Mouse (Mus musculus) MEL (cell line): Measurements from ENCODE around the gene Hcn3. TPM values are rescaled to one million over a fixed set of nuclear protein-coding genes. Genes with fewer than 3 reads are reported as not detected.

Experiments
- DNase-seq: peaks from one replicate; pipeline ENCODE4 v3.0.0; 2011; ENCODE audit warnings: low read depth, low spot score
- H3K27ac ChIP-seq: 2 replicates; pipeline ENCODE4 v1.5.1; 2012; ENCODE audit warnings: low read depth, mild to moderate bottlenecking, control low read depth, low read length, moderate library complexity; ENCODE audit not compliant: control insufficient read depth
- H3K27me3 ChIP-seq, 2 experiments: fragments of 150-350 bp in 1 of 2; sonication (generic) in 1 of 2; 2 replicates each; pipeline ENCODE4 v1.6.1; 2012; ENCODE audit warnings: low read length in 2 of 2, mild to moderate bottlenecking in 2 of 2, improper control_type of control experiment in 1 of 2, moderate library complexity in 1 of 2; ENCODE audit not compliant: insufficient read depth in 2 of 2, control insufficient read depth in 1 of 2
- H3K36me3 ChIP-seq, 2 experiments: 2 replicates each; pipeline ENCODE4 v1.6.1; 2012 to 2014; ENCODE audit warnings: low read length in 2 of 2, improper control_type of control experiment in 1 of 2, inconsistent platforms in 1 of 2, mild to moderate bottlenecking in 1 of 2; ENCODE audit not compliant: insufficient read depth in 2 of 2, control insufficient read depth in 1 of 2
- H3K4me1 ChIP-seq, 2 experiments: fragments of 150-350 bp in 1 of 2; sonication (generic) in 1 of 2; 2 replicates each; pipeline ENCODE4 v1.6.1; 2012; ENCODE audit warnings: low read length in 2 of 2, improper control_type of control experiment in 1 of 2, mild to moderate bottlenecking in 1 of 2; ENCODE audit not compliant: insufficient read depth in 2 of 2, control insufficient read depth in 1 of 2
- H3K4me3 ChIP-seq, 2 experiments: fragments of 150-350 bp in 1 of 2; sonication (generic) in 1 of 2; 2 replicates each; pipeline ENCODE4 v1.5.1; 2012; ENCODE audit warnings: low read depth in 2 of 2, low read length in 2 of 2, mild to moderate bottlenecking in 2 of 2, moderate library complexity in 2 of 2, control low read depth in 1 of 2, improper control_type of control experiment in 1 of 2; ENCODE audit not compliant: control insufficient read depth in 1 of 2, insufficient read depth in 1 of 2
- H3K79me2 ChIP-seq: 2 replicates; pipeline ENCODE4 v1.6.1; 2012; ENCODE audit warnings: mild to moderate bottlenecking, low read length, moderate library complexity; ENCODE audit not compliant: control insufficient read depth, poor library complexity, insufficient read depth
- H3K9ac ChIP-seq: 2 replicates; pipeline ENCODE4 v1.6.1; 2012; ENCODE audit warnings: low read depth, mild to moderate bottlenecking, control low read depth, low read length, moderate library complexity; ENCODE audit not compliant: control insufficient read depth, poor library complexity, severe bottlenecking
- H3K9me3 ChIP-seq: fragments of 150-350 bp; sonication (generic); replicated peaks from 2 replicates; pipeline ENCODE4 v1.6.1; 2012; ENCODE audit warnings: mild to moderate bottlenecking, low read length, improper control_type of control experiment, moderate library complexity; ENCODE audit not compliant: insufficient read depth
- CHD2 ChIP-seq: IDR thresholded peaks from 2 replicates; pipeline ENCODE4 v1.6.1; 2011; ENCODE audit warnings: low read length, improper control_type of control experiment
- ELF1 ChIP-seq: IDR thresholded peaks from 2 replicates; pipeline ENCODE4 v1.6.1; 2014; ENCODE audit warnings: low read depth, mild to moderate bottlenecking, inconsistent platforms, low read length, improper control_type of control experiment, moderate library complexity
- ETS1 ChIP-seq: IDR thresholded peaks from 2 replicates; pipeline ENCODE4 v1.6.1; 2012; ENCODE audit warnings: low read depth, mild to moderate bottlenecking, inconsistent platforms, low read length, improper control_type of control experiment, moderate library complexity
- GATA1 ChIP-seq: IDR thresholded peaks from 2 replicates; pipeline ENCODE4 v1.6.1; 2011; ENCODE audit warnings: low read depth, low read length, improper control_type of control experiment
- JUND ChIP-seq: IDR thresholded peaks from 2 replicates; pipeline ENCODE4 v1.6.1; 2011; ENCODE audit warnings: low read depth, mild to moderate bottlenecking, improper control_type of control experiment, low read length
- MAFK ChIP-seq: IDR thresholded peaks from 2 replicates; pipeline ENCODE4 v1.6.1; 2011; ENCODE audit warnings: low read depth, mild to moderate bottlenecking, low read length, improper control_type of control experiment, borderline replicate concordance
- MAX ChIP-seq: IDR thresholded peaks from 2 replicates; pipeline ENCODE4 v1.6.1; 2011; ENCODE audit warnings: low read length, improper control_type of control experiment
- MAZ ChIP-seq: IDR thresholded peaks from 2 replicates; pipeline ENCODE4 v1.6.1; 2012; ENCODE audit warnings: low read depth, mild to moderate bottlenecking, inconsistent platforms, low read length, improper control_type of control experiment
- MYB ChIP-seq: IDR thresholded peaks from 2 replicates; pipeline ENCODE4 v1.6.1; 2011; ENCODE audit warnings: mild to moderate bottlenecking, low read depth, low read length, improper control_type of control experiment
- MYC ChIP-seq: IDR thresholded peaks from 2 replicates; pipeline ENCODE4 v1.6.1; 2011; ENCODE audit warnings: low read depth, mild to moderate bottlenecking, low read length, improper control_type of control experiment, moderate library complexity
- POLR2A ChIP-seq, 2 experiments: IDR thresholded peaks; 2 replicates each; pipeline ENCODE4 v1.6.1; 2011 to 2012; ENCODE audit warnings: low read length in 2 of 2, mild to moderate bottlenecking in 2 of 2, control low read depth in 1 of 2, improper control_type of control experiment in 1 of 2, low read depth in 1 of 2, moderate library complexity in 1 of 2; ENCODE audit not compliant: control insufficient read depth in 1 of 2, insufficient read depth in 1 of 2, poor library complexity in 1 of 2
- POLR2AphosphoS2 ChIP-seq: IDR thresholded peaks from 2 replicates; pipeline ENCODE4 v1.6.1; 2011; ENCODE audit warnings: low read length, improper control_type of control experiment
- POLR2AphosphoS5 ChIP-seq: IDR thresholded peaks from 2 replicates; pipeline ENCODE4 v1.6.1; 2012; ENCODE audit warnings: low read depth, borderline replicate concordance, mild to moderate bottlenecking, inconsistent platforms, low read length, moderate library complexity, mixed read lengths
- RAD21 ChIP-seq: IDR thresholded peaks from 2 replicates; pipeline ENCODE4 v1.6.1; 2011; ENCODE audit warnings: mild to moderate bottlenecking, low read depth, low read length, improper control_type of control experiment
- SIN3A ChIP-seq: IDR thresholded peaks from 2 replicates; pipeline ENCODE4 v1.6.1; 2012; ENCODE audit warnings: low read length, improper control_type of control experiment, inconsistent platforms
- SMC3 ChIP-seq: IDR thresholded peaks from 2 replicates; pipeline ENCODE4 v1.6.1; 2011; ENCODE audit warnings: low read depth, low read length, improper control_type of control experiment
- TBP ChIP-seq: IDR thresholded peaks from 2 replicates; pipeline ENCODE4 v1.8.0; 2011; ENCODE audit warnings: low read depth, low read length, improper control_type of control experiment
- UBTF ChIP-seq: IDR thresholded peaks from 2 replicates; pipeline ENCODE4 v1.6.1; 2012; ENCODE audit warnings: low read depth, mild to moderate bottlenecking, inconsistent platforms, low read length, improper control_type of control experiment, moderate library complexity, borderline replicate concordance; ENCODE audit not compliant: insufficient read depth
- USF1 ChIP-seq: IDR thresholded peaks from 2 replicates; pipeline ENCODE4 v1.6.1; 2014; ENCODE audit warnings: low read depth, mild to moderate bottlenecking, inconsistent platforms, low read length, improper control_type of control experiment, moderate library complexity
- ZKSCAN1 ChIP-seq: IDR thresholded peaks from 2 replicates; pipeline ENCODE4 v1.6.1; 2012; ENCODE audit warnings: low read depth, mild to moderate bottlenecking, inconsistent platforms, low read length, improper control_type of control experiment, moderate library complexity
- polyA plus RNA-seq, 2 experiments: library from polyadenylated mRNA; stranded (reverse) in 1 of 2; unstranded in 1 of 2; fragments of >175 nt in 1 of 2; fragments of >200 nt in 1 of 2; gene quantifications; 2 replicates each; pipeline versions ENCODE4 v1.2.1 to v1.2.4; 2012; ENCODE audit warnings: low replicate concordance in 2 of 2, low read depth in 1 of 2; ENCODE audit not compliant: insufficient read length in 2 of 2, insufficient read depth in 1 of 2, missing spikeins in 1 of 2
- total RNA-seq: library from RNA; depleted of rRNA; stranded (reverse); fragments of 300-350 nt; gene quantifications from 2 replicates; pipeline ENCODE4 v1.2.3, GENCODE M21; 2012

Gene Hcn3
- total and polyA plus RNA-seq, 3 experiments = 4.0 to 7.4 TPM; not detected in 1

DNA sequence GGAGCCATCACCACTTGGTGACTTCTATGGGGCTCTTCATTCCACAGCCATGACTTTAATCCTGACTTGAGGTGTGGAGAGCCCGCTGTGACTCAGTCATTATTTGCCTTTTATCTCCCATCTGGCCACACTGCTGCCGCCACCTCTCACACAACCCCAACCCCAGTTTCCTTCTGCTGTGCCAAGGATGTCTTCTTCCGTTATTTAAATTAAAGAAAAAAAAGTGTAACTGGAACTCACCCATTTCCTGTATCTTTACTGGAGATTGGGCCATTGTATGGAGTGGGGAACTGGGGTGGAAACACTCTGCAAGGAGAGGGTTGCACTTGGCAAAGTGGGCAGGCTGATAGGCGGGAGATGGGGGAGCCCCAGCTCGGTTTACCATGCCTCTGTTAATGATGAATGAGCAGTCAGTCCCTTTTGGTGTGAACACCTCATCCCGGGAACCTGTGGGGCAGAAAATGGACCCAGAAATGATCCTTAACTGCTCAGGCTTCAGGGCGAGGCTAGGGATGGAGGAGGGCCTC lies 22.6 kb upstream of the Hcn3 start (continued):
- no peak; the same call in 1 of the 2 replicates for TF ChIP-seq ZKSCAN1
- TF ChIP-seq RAD21 = no peak
- TF ChIP-seq ETS1 = peak; percentile 85
- no peak; the same call in none of the 2 replicates for TF ChIP-seq SIN3A
- peak; percentile 83 for TF ChIP-seq GATA1
- peak; percentile 74 for TF ChIP-seq MYC
- no peak; the same call in 1 of the 2 replicates for TF ChIP-seq MAFK
- no peak for TF ChIP-seq SMC3
- TF ChIP-seq CHD2 = no peak
- no peak for TF ChIP-seq POLR2AphosphoS2
- no peak for TF ChIP-seq JUND
- TF ChIP-seq MAZ = no peak; the same call in 1 of the 2 replicates
- TF ChIP-seq MYB = peak; percentile 95
- TF ChIP-seq ELF1 = peak; percentile 85
- no peak for TF ChIP-seq UBTF

DNA sequence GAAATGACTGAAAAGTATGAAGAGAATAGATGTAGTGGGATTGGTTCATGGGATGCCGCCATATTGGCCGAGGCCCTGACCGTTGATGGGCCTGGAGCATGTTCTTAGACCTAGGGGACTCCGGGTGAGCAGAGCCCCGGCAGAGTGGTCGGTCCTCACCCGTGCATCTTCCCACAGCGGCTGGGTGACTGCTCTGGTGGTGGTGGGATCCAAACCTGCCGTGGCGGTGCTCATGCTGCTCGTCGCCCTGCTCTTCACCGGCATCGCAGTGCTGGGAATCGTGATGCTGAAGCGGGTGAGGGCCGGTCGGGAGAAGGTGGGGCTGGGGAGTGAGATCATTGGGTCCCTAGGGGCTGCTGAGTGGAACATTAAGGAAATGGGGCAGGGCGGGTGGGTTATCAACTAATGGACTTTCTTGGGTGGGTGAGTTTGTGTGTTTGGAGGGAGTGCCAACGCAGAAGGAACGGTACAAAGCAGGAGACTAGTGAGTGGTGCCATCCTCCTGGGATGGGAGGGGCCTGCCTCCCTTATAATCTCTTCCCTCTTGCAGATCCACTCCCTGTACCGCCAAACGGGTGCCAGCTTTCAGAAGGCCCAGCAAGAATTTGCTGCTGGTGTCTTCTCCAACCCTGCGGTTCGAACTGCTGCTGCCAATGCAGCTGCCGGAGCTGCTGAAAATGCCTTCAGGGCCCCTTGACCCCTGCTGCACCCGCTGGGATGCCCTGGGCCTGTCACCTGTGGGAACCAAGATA lies 21.9 kb upstream of the Hcn3 start:
- peaks cover 7 to 49% of the 10 kb centered on the region in 2 experiments for H3K36me3 ChIP-seq
- H3K4me3 ChIP-seq = 0 out of 4 replicates have a peak overlapping the region, but pooled peaks of 1 of the 2 experiments have one; percentile 10
- no peaks in the 10 kb centered on the region for H3K27me3 ChIP-seq
- TF ChIP-seq SMC3 = 0 out of 2 replicates have a peak, but pooled peaks have one; percentile 1
- no peak for TF ChIP-seq TBP
- no peak for TF ChIP-seq CHD2
- 0 out of 4 replicates have a peak, but pooled peaks of 1 of the 2 experiments have one; percentile 31 for TF ChIP-seq POLR2A (IDR thresholded peaks at IDR 0.05; ENCODE audit: control insufficient read depth in 1 of 2, insufficient read depth in 1 of 2, low read depth in 1 of 2, low read length in 2 of 2, poor library complexity in 1 of 2)
- TF ChIP-seq, all 39 proteins: peak for 2
- DNase-seq = no peak
- H3K4me1 ChIP-seq = peaks cover 14 to 58% of the 10 kb centered on the region in 2 experiments
- H3K9ac ChIP-seq = peak overlapping the region; percentile 38; the same call in 1 of the 2 replicates
- H3K9me3 ChIP-seq = no peaks in the 10 kb centered on the region
- peaks cover 23% of the 10 kb centered on the region for H3K79me2 ChIP-seq
- peak overlapping the region; percentile 92 for H3K27ac ChIP-seq

DNA sequence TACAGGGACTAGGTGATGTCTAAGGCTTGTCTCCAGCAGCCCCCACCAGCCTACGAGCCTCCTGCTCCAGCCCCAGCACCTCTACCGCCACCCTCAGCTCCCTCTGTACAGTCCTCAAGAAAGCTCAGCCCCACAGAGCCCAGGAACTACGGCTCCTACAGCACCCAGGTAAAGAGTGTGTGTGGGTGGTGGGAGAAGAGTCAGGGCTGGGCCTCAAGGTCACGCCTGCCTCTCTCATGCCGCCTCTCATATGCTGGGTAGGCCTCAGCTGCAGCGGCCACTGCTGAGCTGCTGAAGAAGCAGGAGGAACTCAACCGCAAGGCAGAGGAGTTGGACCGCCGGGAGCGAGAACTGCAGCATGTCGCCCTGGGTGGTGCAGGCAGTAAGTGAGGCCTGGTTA lies 19.1 kb upstream of the Hcn3 start:
- Histone ChIP-seq H3K4me3 (peak overlapping the region; percentile 58 to 91; a peak in 1 of 4 replicates), H3K9ac (peak overlapping the region; percentile 85), H3K9me3 (no peaks in the 10 kb centered on the region), H3K27me3 (no peaks in the 10 kb centered on the region), H3K36me3 (peaks cover 15 to 41% of the 10 kb centered on the region in 2 experiments), H3K4me1 (peaks cover 11 to 45% of the 10 kb centered on the region in 2 experiments; a peak in 3 of 4 replicates), H3K27ac (peak overlapping the region; percentile 9; the same call in 1 of the 2 replicates), H3K79me2 (peaks cover 23% of the 10 kb centered on the region)
- TF ChIP-seq ELF1 (no peak), POLR2AphosphoS5 (no peak), ETS1 (no peak), POLR2AphosphoS2 (no peak), CHD2 (no peak), MYC (no peak), MAFK (no peak), MAX (no peak), USF1 (no peak), ZKSCAN1 (no peak), TBP (no peak)
- no peak for DNase-seq
